Comparison of ENCODE assay signal across 7 mouse cellular contexts in the genomic region with DNA sequence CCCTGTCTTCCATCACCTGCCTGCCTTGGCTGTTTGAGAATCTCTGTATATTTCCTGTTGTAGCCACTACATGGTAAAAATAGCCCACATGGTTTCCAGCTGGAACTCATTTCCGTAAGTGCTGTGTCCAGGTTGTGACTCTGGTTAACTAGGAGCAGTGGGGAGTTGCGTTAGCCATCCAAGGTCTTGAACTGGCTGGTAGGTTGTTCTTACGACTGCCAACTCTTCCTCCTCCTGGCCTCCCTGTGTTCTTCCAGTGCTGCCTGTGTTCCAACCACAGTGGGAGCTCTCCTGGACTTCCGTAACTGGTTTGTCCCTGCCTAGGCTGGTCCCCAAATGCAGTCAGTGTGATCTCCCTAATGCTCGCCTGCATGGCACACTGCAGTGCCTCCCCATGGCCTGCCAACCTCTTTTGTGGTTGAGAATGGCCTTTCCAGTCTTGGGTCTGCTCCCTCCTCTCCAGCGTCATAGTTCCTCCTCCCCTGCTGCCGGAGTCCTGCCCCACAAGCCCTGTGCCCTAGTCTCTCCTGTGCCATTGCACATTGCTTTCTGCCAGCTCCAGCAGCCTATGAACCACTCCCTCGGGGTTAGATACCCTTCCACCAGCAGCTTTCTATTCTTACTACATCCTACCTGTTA.
DNase-seq lines count a peak whose midpoint lies in the region; ATAC-seq and TF ChIP-seq lines count a peak whose summit lies in the region.

No protein-coding gene starts in this region.

- H3K4me3 ChIP-seq in cerebellum, adult 2 months (replicated peaks; ENCODE audit: insufficient read depth, low read depth, low read length), result no peak overlapping the region
- H3K4me3 ChIP-seq in limb, embryonic 12.5 days (replicated peaks), result no peak overlapping the region

- no peak; the same call in 1 of the 2 replicates for ATAC-seq in limb, embryonic 12.5 days (ENCODE audit: insufficient number of reproducible peaks, insufficient read depth, low FRiP score, low TSS enrichment, low read depth)
- ATAC-seq in erythroid progenitor cell, adult 5-6 weeks (replicated peaks; ENCODE audit: low FRiP score, poor library complexity, severe bottlenecking), result no peak
- no peak for ATAC-seq in erythroblast, adult 5-6 weeks (replicated peaks; ENCODE audit: low FRiP score, poor library complexity, severe bottlenecking)

- H3K36me3 ChIP-seq in limb, embryonic 12.5 days, result no peaks in the 10 kb centered on the region

- peaks cover 31% of the 10 kb centered on the region for H3K4me1 ChIP-seq in cerebellum, adult 2 months (ENCODE audit: control insufficient read depth, insufficient read depth, low read length)
- peaks cover 49% of the 10 kb centered on the region for H3K4me1 ChIP-seq in limb, embryonic 12.5 days (replicated peaks)

- no peaks in the 10 kb centered on the region for H3K9me3 ChIP-seq in limb, embryonic 12.5 days

- H3K27me3 ChIP-seq in cerebellum, adult 2 months (ENCODE audit: control insufficient read depth, insufficient read depth, low read length), result no peaks in the 10 kb centered on the region
- H3K27me3 ChIP-seq in limb, embryonic 12.5 days, result no peaks in the 10 kb centered on the region

- 0 out of 2 replicates have a peak overlapping the region, but pooled peaks have one; percentile 26 for H3K27ac ChIP-seq in cerebellum, adult 2 months (ENCODE audit: insufficient read depth, low read length)
- H3K27ac ChIP-seq in limb, embryonic 12.5 days, result peak overlapping the region; percentile 70

- no peak; the same call in 1 of the 2 replicates for TF ChIP-seq CTCF in cerebellum, adult 2 months (IDR thresholded peaks at IDR 0.05; ENCODE audit: borderline replicate concordance, insufficient read depth, low read depth, low read length)

- TF ChIP-seq POLR2A in cerebellum, adult 2 months (IDR thresholded peaks at IDR 0.05; ENCODE audit: borderline replicate concordance, insufficient read depth, low read length), result no peak

- 9% methylated on average over 8 of the region's 8 CpGs for WGBS in cerebellum, adult 2 months
- WGBS in limb, embryonic 12.5 days, result 34% methylated on average over 8 of the region's 8 CpGs

- peak; percentile 42 for DNase-seq in layer of hippocampus, adult 9-11 months
- no peak for DNase-seq in layer of hippocampus, postnatal 36 days
- peak; percentile 72 to 82 for DNase-seq in cerebellum, adult 2 months
- DNase-seq in fat pad, adult 2 months (ENCODE audit: extremely low read depth, low read depth, low spot score), result peak; percentile 92

- H3K4me2 ChIP-seq in limb, embryonic 12.5 days, result peak overlapping the region; percentile 10; the same call in 1 of the 2 replicates

- H3K9ac ChIP-seq in limb, embryonic 12.5 days (replicated peaks), result 0 out of 2 replicates have a peak overlapping the region, but pooled peaks have one; percentile 23

Comparison
In these comparisons a context has a peak if more than half of its experiments do, and no peak if none do; other contexts are left out.
1. DNase-seq: peak in layer of hippocampus, adult 9-11 months (single experiment), cerebellum, adult 2 months (2 of 2) and fat pad, adult 2 months (single experiment); none in layer of hippocampus, postnatal 36 days (0 of 2).